Mouse (Mus musculus): ENCODE measurements around the gene Asb12.
"Not testable (repeated sequence)": the region's sequence is repeated elsewhere in the genome, so short reads cannot be mapped to it uniquely, and the experiment has no call there.

Asb12 gene

GRCm38 (mm10) chrX:95557887-95558286, at the start of gene Asb12, which contains the start of gene Pfn5:
Asb12 (minus strand) TSS chrX:95557987.
Pfn5 (plus strand) TSS chrX:95558104.
- DNase-seq (ENCODE audit: low spot score in 2 of 2): no peak

- DNase-seq (ENCODE audit: low spot score in 2 of 2): no peak
Observed at GRCm38 (mm10) chrX:95600609-95601008, 42.8 kb upstream of the Asb12 start.

GRCm38 (mm10) chrX:95554321-95554720, 3.5 kb downstream of the Asb12 start:
- no peak for DNase-seq (ENCODE audit: low spot score in 2 of 2)

GRCm38 (mm10) chrX:95535493-95535892, 22.3 kb downstream of the Asb12 start:
- not testable (repeated sequence) for DNase-seq (ENCODE audit: low spot score in 2 of 2)

- no peak for DNase-seq (ENCODE audit: low spot score in 2 of 2)
Observed at GRCm38 (mm10) chrX:95525166-95525565, 32.6 kb downstream of the Asb12 start.

GRCm38 (mm10) chrX:95523883-95524282, 33.9 kb downstream of the Asb12 start:
- DNase-seq (ENCODE audit: low spot score in 2 of 2): no peak

- no peak for DNase-seq (ENCODE audit: low spot score in 2 of 2)
Observed at GRCm38 (mm10) chrX:95457166-95457565, 100.6 kb downstream of the Asb12 start.

GRCm38 (mm10) chrX:95445866-95446265, 111.9 kb downstream of the Asb12 start:
- DNase-seq (ENCODE audit: low spot score in 2 of 2): no peak

- DNase-seq (ENCODE audit: low spot score in 2 of 2): peak in 1 of 2 experiments; percentile 10
Observed at GRCm38 (mm10) chrX:95445141-95445540, 112.6 kb downstream of the Asb12 start.

GRCm38 (mm10) chrX:95444776-95445111, 113.0 kb downstream of the Asb12 start, which contains the start of gene Amer1:
Amer1 (minus strand) TSS chrX:95444872.
- DNase-seq (ENCODE audit: low spot score in 2 of 2): peak; percentile 58 to 82

GRCm38 (mm10) chrX:95443898-95444775, 113.7 kb downstream of the Asb12 start:
- peak; percentile 20 to 57 for DNase-seq (ENCODE audit: low spot score in 2 of 2)

- DNase-seq (ENCODE audit: low spot score in 2 of 2): no peak
Observed at GRCm38 (mm10) chrX:95443390-95443789, 114.4 kb downstream of the Asb12 start.

- DNase-seq (ENCODE audit: low spot score in 2 of 2): no peak
Observed at GRCm38 (mm10) chrX:95442261-95442660, 115.5 kb downstream of the Asb12 start.

- DNase-seq (ENCODE audit: low spot score in 2 of 2): no peak
Observed at GRCm38 (mm10) chrX:95441290-95441689, 116.5 kb downstream of the Asb12 start.

- no peak for DNase-seq (ENCODE audit: low spot score in 2 of 2)
Observed at GRCm38 (mm10) chrX:95438491-95438890, 119.3 kb downstream of the Asb12 start.

- no peak for DNase-seq (ENCODE audit: low spot score in 2 of 2)
Observed at GRCm38 (mm10) chrX:95437236-95437635, 120.6 kb downstream of the Asb12 start.

All from spleen, postnatal 10 days (tissue).